Mouse (Mus musculus) midbrain, embryonic 16.5 days (tissue): ENCODE measurements around the gene Tcp11l2. TPM values are rescaled to one million over a fixed set of nuclear protein-coding genes. Genes with fewer than 3 reads are reported as not detected.

Source experiments
- ATAC-seq: fragments of 200-750 bp; cut with Nextera tagmentation; 2 replicates; pipeline ENCODE4 v1.8.0; 2017; ENCODE audit warnings: moderate TSS enrichment
- H3K27ac ChIP-seq: fragments of 300-500 bp; sonication (generic); 2 replicates; pipeline ENCODE4 v1.5.1; 2014; ENCODE audit warnings: mild to moderate bottlenecking, low read length, mixed read lengths
- H3K27me3 ChIP-seq: fragments of 300-500 bp; sonication (generic); 2 replicates; pipeline ENCODE4 v1.6.1; 2014; ENCODE audit warnings: low read depth, low read length, mixed read lengths; ENCODE audit not compliant: control insufficient read depth, insufficient read depth
- H3K36me3 ChIP-seq: fragments of 300-500 bp; sonication (generic); 2 replicates; pipeline ENCODE4 v1.6.1; 2014; ENCODE audit warnings: mild to moderate bottlenecking, low read length, moderate library complexity, mixed read lengths; ENCODE audit not compliant: control insufficient read depth, insufficient read depth
- H3K4me1 ChIP-seq: fragments of 300-500 bp; sonication (generic); 2 replicates; pipeline ENCODE4 v1.6.1; 2014; ENCODE audit warnings: mild to moderate bottlenecking, low read length, mixed read lengths; ENCODE audit not compliant: control insufficient read depth, insufficient read depth
- H3K4me2 ChIP-seq: fragments of 300-500 bp; sonication (generic); 2 replicates; pipeline ENCODE4 v1.6.1; 2014; ENCODE audit warnings: mild to moderate bottlenecking, low read length, mixed read lengths
- H3K4me3 ChIP-seq: fragments of 300-500 bp; sonication (generic); 2 replicates; pipeline ENCODE4 v1.5.1; 2014; ENCODE audit warnings: low read depth, mild to moderate bottlenecking, low read length, moderate library complexity, mixed read lengths
- H3K9ac ChIP-seq: fragments of 300-500 bp; sonication (generic); 2 replicates; pipeline ENCODE4 v1.6.1; 2014; ENCODE audit warnings: low read depth, low read length, mixed read lengths
- H3K9me3 ChIP-seq: fragments of 300-500 bp; sonication (generic); replicated peaks from 2 replicates; pipeline ENCODE4 v1.6.1; 2014; ENCODE audit warnings: mild to moderate bottlenecking, low read length, mixed read lengths; ENCODE audit not compliant: control insufficient read depth, poor library complexity, severe bottlenecking
- WGBS: fragments of 180-500 bp; shearing (Covaris S2); extraction: QIAGEN DNeasy Blood & Tissue Kit; methylation state at CpG from one replicate; pipeline ENCODE4 v1.1.7; 2014; 5-methylcytosine and 5-hydroxymethylcytosine counted together
- polyA plus RNA-seq: library from polyadenylated mRNA; unstranded; fragments of >200 nt; fragmentation: Nextera tagmentation; extraction: Ambion mirVana; gene quantifications from 2 replicates; pipeline ENCODE4 v1.2.1, GENCODE M21; 2015

The Tcp11l2 gene
- polyA plus RNA-seq, 1 experiment from 2014 or later, result 22.7 TPM

DNA sequence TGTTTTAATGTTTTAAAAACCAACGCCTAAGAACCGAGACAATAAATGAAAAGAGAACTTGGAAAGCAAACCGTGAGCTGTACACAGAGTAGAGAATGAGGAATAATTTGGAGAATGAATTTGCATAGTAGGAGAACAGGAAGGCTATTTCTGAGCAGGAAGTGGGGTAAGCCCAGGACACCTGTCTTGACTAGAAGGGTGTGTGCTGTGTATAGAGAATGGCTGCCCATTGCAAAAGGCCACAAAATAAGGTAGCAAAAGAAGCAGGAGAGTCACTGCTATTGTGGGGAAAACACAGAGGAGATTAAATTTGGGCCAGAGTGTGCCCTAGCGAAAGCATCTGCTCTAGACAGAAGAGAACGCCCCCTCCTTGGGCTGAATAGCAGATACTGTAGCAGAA, 41.0 kb upstream of the Tcp11l2 start:
- Histone ChIP-seq H3K27me3 (no peaks in the 10 kb centered on the region), H3K4me3 (no peak overlapping the region), H3K4me2 (no peak overlapping the region), H3K4me1 (peaks cover 23% of the 10 kb centered on the region), H3K27ac (no peak overlapping the region), H3K9me3 (no peaks in the 10 kb centered on the region), H3K36me3 (no peaks in the 10 kb centered on the region), H3K9ac (no peak overlapping the region)
- 55% methylated on average over 5 of the region's 5 CpGs for WGBS
- no peak for ATAC-seq

DNA sequence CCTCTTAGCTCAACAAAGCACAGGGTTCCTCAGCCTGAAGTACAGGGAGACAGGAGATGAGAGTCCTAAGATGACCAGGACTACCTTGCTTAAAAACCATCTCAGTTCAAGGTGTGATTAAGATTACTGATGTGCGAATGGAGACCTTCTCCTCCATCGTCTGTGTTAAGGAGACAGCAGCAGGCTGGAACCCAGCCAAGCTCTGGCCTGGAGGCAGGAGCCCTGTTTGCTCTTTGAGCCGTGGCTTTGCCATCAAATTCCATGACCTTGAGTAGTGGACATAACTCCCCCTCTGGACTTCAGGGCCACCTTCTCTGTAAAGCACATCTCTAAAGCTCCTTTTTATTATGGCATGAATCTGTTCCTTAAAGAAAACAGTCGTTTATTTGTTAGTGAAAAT, 40.6 kb upstream of the Tcp11l2 start:
- WGBS, result 58% methylated on average over 4 of the region's 4 CpGs
- H3K4me2 ChIP-seq, result no peak overlapping the region
- no peaks in the 10 kb centered on the region for H3K36me3 ChIP-seq
- no peak overlapping the region for H3K9ac ChIP-seq
- ATAC-seq, result no peak
- no peaks in the 10 kb centered on the region for H3K9me3 ChIP-seq
- no peak overlapping the region for H3K27ac ChIP-seq
- peaks cover 20% of the 10 kb centered on the region for H3K4me1 ChIP-seq
- H3K4me3 ChIP-seq, result no peak overlapping the region
- H3K27me3 ChIP-seq, result no peaks in the 10 kb centered on the region

DNA sequence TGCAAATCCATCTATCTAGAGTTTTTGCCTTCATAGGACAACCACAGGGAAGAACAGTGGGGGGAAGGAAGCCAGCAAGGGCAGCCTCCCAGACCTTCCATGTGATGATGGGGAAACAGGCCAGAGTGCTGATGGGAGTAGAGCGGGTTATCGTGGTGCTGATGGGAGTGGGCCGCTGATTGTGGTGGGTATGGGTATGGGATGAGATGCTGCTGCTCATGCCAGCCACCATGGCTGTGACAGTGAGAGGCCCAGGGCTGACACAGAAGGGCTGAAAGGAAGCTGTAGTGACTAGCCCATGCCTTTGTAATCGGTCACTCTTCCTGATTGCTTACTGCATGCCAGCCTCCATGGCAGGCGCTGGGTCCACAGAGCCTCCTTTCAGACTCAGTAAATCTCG, 36.8 kb upstream of the Tcp11l2 start:
- no peak overlapping the region for H3K27ac ChIP-seq
- no peak overlapping the region for H3K4me3 ChIP-seq
- H3K9ac ChIP-seq, result no peak overlapping the region
- H3K4me1 ChIP-seq, result no peaks in the 10 kb centered on the region; the same call in 1 of the 2 replicates
- H3K36me3 ChIP-seq, result no peaks in the 10 kb centered on the region
- 92% methylated on average over 6 of the region's 6 CpGs for WGBS
- no peak for ATAC-seq
- H3K4me2 ChIP-seq, result no peak overlapping the region
- no peaks in the 10 kb centered on the region for H3K27me3 ChIP-seq
- H3K9me3 ChIP-seq, result no peaks in the 10 kb centered on the region

DNA sequence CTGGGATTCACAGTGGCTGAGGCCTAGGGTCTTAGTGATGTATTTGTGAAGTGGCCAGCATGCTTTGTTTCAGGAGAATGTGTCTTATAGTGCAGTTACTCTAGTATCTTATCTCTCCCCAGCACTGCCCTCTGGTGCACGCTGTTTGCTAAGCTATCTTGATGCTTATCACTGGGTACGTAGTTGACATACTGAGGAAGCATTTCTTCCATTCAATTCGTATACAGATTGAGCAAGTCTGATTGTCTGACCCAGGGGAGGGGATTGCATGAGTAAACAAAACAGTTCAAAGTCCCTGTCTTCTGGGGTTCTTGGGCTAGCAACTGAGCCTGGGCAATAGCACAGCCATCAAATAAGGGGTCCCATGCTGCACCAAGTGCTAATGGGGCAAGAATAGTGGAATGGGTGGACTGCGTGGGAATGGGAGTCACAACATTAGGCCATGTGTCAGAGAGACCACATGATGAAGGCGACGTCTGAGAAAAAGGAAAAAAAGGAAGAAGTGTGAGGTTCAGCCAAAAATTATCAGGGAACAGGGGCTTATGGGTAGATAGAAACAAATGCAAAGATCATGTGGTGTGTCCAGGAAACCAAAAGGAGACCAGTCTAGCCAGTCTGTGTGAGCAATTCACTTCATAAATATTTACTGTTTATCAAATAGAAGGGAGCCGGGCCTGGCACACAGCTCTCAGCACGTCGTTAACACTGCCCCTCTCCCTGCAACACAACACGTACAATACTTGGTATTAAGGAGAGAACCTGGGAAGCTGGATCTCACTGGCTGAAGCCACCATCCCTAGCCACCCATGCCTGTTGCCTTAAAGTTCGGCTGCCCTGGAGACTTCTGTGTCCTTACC, 33.4 kb upstream of the Tcp11l2 start:
- no peaks in the 10 kb centered on the region for H3K9me3 ChIP-seq
- H3K4me3 ChIP-seq, result no peak overlapping the region
- no peaks in the 10 kb centered on the region for H3K36me3 ChIP-seq
- no peak overlapping the region for H3K9ac ChIP-seq
- H3K4me2 ChIP-seq, result no peak overlapping the region
- no peaks in the 10 kb centered on the region for H3K4me1 ChIP-seq
- ATAC-seq, result no peak
- H3K27me3 ChIP-seq, result no peaks in the 10 kb centered on the region
- WGBS, result 71% methylated on average over 11 of the region's 11 CpGs
- no peak overlapping the region for H3K27ac ChIP-seq

DNA sequence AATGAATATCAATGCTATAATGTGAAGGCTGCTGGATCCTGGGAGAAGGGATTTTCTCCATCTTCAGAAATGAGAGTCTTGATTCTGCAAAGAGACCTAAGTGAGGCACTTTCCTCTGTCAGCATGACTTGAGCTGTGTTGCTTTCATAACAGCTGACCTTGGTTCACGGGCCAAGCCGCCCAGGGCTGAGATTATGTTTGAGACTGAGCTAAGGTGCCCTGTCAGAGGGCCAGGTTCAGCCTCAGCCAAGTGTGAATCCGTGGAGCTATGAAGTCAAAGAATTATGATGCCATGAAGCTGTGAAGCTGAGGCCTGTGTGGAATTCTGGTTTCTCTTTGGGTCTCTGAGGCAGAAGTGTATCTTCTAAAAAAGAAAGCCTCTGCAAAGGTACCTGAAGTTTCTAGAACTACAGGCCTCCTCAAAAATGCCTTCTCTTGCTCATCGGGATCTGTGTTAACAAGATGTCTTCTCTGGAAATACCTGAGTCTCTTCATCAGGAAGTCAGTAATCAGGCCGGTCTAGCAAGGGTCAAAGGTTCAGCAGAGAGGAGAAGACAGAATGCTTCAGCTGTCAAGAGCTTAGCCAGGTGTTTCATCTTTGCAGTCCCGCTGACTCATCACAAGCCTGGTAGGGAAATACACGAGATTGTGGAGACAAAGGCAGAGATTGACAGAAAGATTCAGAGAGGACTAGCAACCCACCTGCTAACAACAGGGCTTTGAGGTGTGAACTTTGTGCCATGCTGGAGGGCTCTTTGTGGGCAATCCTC, 31.4 kb upstream of the Tcp11l2 start:
- 74% methylated on average over 7 of the region's 7 CpGs for WGBS

DNA sequence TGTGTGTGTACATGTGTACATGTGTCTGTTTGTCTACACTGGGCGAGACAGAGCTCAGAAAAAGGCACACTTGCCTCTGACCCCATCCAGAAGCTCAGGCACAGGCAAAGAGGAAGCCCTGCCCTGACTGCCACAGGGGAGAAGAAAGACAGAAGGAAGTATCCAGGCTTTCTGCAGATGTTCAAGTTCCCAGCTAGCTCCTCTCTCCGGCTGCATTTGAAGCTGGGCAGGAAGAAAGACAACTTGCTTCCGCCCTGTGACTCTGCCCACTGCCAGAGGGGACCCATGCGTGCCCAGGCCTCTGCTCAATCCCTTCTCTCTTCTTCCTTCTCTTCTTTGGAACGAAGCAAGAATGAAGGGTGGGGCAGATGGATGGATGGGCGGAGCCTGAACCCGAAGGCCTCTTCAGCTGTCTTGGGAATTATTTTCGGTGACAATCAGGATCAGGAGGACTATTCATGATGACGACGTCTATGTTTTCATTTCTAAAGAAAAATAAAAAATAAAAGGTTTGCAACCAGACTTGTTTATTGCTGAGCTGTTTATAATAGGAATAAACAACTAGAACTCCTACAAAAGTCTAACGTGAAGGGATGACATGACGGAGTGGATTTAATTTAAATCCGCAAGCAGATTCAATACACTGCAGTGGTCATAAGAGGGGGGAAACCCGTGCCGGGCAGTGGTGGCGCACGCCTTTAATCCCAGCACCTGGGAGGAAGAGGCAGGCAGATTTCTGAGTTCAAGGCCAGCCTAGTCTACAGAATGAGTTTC, 27.1 kb upstream of the Tcp11l2 start:
- H3K4me3 ChIP-seq, result no peak overlapping the region
- H3K27ac ChIP-seq, result no peak overlapping the region
- no peaks in the 10 kb centered on the region for H3K27me3 ChIP-seq
- no peak overlapping the region for H3K4me2 ChIP-seq
- WGBS, result 69% methylated on average over 17 of the region's 17 CpGs
- H3K4me1 ChIP-seq, result no peaks in the 10 kb centered on the region
- ATAC-seq, result no peak
- H3K9ac ChIP-seq, result no peak overlapping the region
- no peaks in the 10 kb centered on the region for H3K36me3 ChIP-seq
- no peaks in the 10 kb centered on the region for H3K9me3 ChIP-seq

More for the DNA sequence above, 31.4 kb upstream of the Tcp11l2 start:
- Histone ChIP-seq H3K4me2 (no peak overlapping the region), H3K36me3 (no peaks in the 10 kb centered on the region), H3K4me1 (no peaks in the 10 kb centered on the region), H3K27ac (no peak overlapping the region), H3K9ac (no peak overlapping the region), H3K9me3 (no peaks in the 10 kb centered on the region), H3K27me3 (no peaks in the 10 kb centered on the region), H3K4me3 (no peak overlapping the region)
- no peak for ATAC-seq

DNA sequence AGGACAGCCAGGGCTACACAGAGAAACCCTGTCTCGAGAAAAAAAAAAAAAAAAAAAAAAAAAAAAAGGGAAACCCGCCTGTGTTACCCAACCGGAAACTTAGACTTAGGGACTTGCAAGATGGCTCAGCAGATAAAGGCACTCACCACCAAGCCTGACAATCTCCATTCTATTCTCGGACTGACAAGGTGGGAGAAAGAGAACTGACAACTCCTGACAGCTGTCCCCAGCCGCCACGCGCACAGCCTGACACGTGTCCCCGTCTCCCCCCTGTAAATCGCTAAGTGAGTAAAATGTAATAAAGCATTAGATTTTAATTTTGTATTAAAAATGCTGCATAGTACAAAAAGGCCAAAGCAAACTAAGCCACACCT, 26.5 kb upstream of the Tcp11l2 start:
- Histone ChIP-seq H3K27me3 (no peaks in the 10 kb centered on the region), H3K9ac (no peak overlapping the region), H3K4me2 (no peak overlapping the region), H3K4me3 (no peak overlapping the region), H3K4me1 (no peaks in the 10 kb centered on the region), H3K36me3 (no peaks in the 10 kb centered on the region), H3K27ac (no peak overlapping the region), H3K9me3 (no peaks in the 10 kb centered on the region)
- no peak for ATAC-seq
- 82% methylated on average over 10 of the region's 10 CpGs for WGBS

DNA sequence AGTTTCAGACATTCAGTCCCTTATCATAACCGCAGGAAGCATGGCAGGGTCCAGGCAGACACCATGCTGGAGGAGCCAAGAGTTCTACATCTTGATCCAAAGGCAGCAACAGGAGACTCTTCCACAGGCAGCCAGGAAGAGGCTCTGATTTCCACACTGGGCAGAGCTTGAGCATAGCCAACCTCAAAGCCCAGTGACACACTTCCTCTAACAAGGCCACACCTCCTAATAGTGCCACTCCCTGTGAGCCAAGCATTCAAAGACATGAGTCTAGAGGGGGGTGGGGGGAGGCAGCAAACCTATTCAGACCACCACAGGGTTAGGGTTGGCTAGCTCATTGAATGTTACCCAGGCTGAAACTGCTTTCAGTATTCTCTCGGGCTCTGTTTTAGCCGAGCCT, 24.6 kb upstream of the Tcp11l2 start:
- WGBS, result 88% methylated on average over 3 of the region's 3 CpGs
- Histone ChIP-seq H3K4me3 (no peak overlapping the region), H3K27ac (no peak overlapping the region), H3K27me3 (no peaks in the 10 kb centered on the region), H3K4me1 (no peaks in the 10 kb centered on the region), H3K9me3 (no peaks in the 10 kb centered on the region), H3K4me2 (no peak overlapping the region), H3K9ac (no peak overlapping the region), H3K36me3 (no peaks in the 10 kb centered on the region)
- ATAC-seq, result no peak
